Mouse (Mus musculus): ENCODE results near the gene Sema3d. TPM values are rescaled to one million over a fixed set of nuclear protein-coding genes. Genes with fewer than 3 reads are reported as not detected.

Gene Sema3d
- polyA plus RNA-seq, 1 experiment from 2014 or later = 12.4 TPM

DNA sequence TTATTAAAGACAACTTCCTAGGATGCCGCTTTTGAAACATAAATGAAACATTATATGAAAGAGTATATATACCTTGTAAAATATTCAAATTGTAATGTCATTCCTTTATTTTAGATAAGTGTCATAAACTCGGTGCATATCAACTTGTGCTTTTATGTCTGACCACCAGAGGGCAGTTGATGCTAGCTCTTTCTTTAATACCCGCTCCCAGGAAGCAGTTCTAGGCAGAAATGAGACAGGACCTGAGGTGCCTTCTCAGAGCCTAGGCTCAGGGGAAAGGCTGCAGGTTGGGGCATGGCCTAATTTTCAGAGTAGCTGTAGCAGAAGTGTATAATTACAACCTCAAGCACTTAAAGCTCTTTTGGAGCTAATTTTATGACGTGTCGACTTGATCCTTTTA, 179.0 kb downstream of the Sema3d start:
- Histone ChIP-seq H3K4me3 (ENCODE audit: low read depth, low read length) (no peak overlapping the region), H3K27ac (replicated peaks; ENCODE audit: low read depth, low read length) (no peak overlapping the region), H3K9ac (ENCODE audit: low read length) (no peak overlapping the region), H3K4me1 (ENCODE audit: control insufficient read depth, insufficient read depth, low read length) (0 out of 2 replicates have a peak, but pooled peaks cover 2% of the 10 kb centered on the region), H3K9me3 (ENCODE audit: control insufficient read depth, low read length) (no peaks in the 10 kb centered on the region), H3K36me3 (ENCODE audit: control insufficient read depth, insufficient read depth, low read length) (no peaks in the 10 kb centered on the region), H3K4me2 (ENCODE audit: low read depth, severe bottlenecking) (no peak overlapping the region), H3K27me3 (ENCODE audit: control insufficient read depth, insufficient read depth, low read length) (no peaks in the 10 kb centered on the region)
- peak; percentile 70; the same call in 1 of the 2 replicates for ATAC-seq (ENCODE audit: insufficient number of reproducible peaks, low FRiP score, low TSS enrichment, low read depth)
- DNase-seq (ENCODE audit: low spot score) = peak; percentile 69
- 28% methylated on average over 5 of the region's 5 CpGs for WGBS

DNA sequence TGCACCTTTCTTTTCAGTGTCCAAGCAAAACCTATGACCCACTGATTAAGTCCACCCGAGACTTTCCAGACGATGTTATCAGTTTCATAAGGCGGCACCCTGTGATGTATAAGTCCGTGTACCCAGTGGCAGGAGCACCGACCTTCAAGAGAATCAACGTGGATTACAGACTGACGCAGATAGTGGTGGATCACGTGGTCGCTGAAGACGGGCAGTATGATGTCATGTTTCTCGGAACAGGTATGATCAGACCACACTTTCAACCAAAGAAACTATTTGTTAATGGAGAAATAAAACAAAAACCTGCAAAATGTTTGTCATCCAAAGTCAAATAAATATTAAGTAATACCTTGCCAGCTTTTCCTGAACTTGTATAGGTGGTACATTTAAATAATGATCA, 179.9 kb downstream of the Sema3d start:
- Histone ChIP-seq H3K27ac (replicated peaks; ENCODE audit: low read depth, low read length) (no peak overlapping the region), H3K4me2 (ENCODE audit: low read depth, severe bottlenecking) (no peak overlapping the region), H3K4me3 (ENCODE audit: low read depth, low read length) (no peak overlapping the region), H3K9ac (ENCODE audit: low read length) (no peak overlapping the region), H3K36me3 (ENCODE audit: control insufficient read depth, insufficient read depth, low read length) (no peaks in the 10 kb centered on the region), H3K9me3 (ENCODE audit: control insufficient read depth, low read length) (no peaks in the 10 kb centered on the region), H3K4me1 (ENCODE audit: control insufficient read depth, insufficient read depth, low read length) (0 out of 2 replicates have a peak, but pooled peaks cover 2% of the 10 kb centered on the region), H3K27me3 (ENCODE audit: control insufficient read depth, insufficient read depth, low read length) (no peaks in the 10 kb centered on the region)
- 81% methylated on average over 11 of the region's 11 CpGs for WGBS
- ATAC-seq (ENCODE audit: insufficient number of reproducible peaks, low FRiP score, low TSS enrichment, low read depth) (no peak), DNase-seq (ENCODE audit: low spot score) (no peak)

DNA sequence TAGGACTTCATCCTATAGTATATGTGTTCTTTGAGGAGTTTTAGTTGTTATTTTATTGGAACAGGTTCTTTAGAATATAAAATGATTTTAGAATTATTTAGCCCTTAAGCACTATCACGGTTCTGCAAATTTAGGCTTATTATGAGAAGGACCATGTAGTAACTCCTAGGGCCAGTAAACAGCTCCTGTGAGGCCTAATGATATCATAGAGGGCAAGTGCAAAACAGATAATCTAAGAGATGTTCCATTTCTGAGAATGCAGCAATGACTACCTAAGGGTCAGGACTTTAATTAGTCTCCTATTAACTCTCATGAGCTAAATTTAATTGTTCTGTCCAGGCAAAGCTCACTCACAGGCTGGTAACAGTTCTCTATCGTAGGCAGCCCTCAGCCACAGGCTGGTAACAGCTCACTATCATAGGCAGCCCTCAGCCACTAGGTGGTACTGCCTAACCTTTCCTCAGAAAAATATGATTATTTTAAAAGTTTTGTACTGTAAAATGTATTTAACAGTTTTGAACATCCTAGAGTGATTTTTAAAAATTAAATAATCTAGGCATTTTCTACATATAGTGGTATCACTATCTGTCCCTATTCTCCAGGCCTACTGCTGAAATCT, 181.5 kb downstream of the Sema3d start:
- peak; percentile 42 for DNase-seq (ENCODE audit: low spot score)
- Histone ChIP-seq H3K4me1 (ENCODE audit: control insufficient read depth, insufficient read depth, low read length) (0 out of 2 replicates have a peak, but pooled peaks cover 2% of the 10 kb centered on the region), H3K27ac (replicated peaks; ENCODE audit: low read depth, low read length) (no peak overlapping the region), H3K4me3 (ENCODE audit: low read depth, low read length) (no peak overlapping the region), H3K9ac (ENCODE audit: low read length) (no peak overlapping the region), H3K4me2 (ENCODE audit: low read depth, severe bottlenecking) (no peak overlapping the region), H3K27me3 (ENCODE audit: control insufficient read depth, insufficient read depth, low read length) (no peaks in the 10 kb centered on the region), H3K36me3 (ENCODE audit: control insufficient read depth, insufficient read depth, low read length) (no peaks in the 10 kb centered on the region), H3K9me3 (ENCODE audit: control insufficient read depth, low read length) (no peaks in the 10 kb centered on the region)
- WGBS = 52% methylated on average over 2 of the region's 2 CpGs
- peak; percentile 71; the same call in 1 of the 2 replicates for ATAC-seq (ENCODE audit: insufficient number of reproducible peaks, low FRiP score, low TSS enrichment, low read depth)

DNA sequence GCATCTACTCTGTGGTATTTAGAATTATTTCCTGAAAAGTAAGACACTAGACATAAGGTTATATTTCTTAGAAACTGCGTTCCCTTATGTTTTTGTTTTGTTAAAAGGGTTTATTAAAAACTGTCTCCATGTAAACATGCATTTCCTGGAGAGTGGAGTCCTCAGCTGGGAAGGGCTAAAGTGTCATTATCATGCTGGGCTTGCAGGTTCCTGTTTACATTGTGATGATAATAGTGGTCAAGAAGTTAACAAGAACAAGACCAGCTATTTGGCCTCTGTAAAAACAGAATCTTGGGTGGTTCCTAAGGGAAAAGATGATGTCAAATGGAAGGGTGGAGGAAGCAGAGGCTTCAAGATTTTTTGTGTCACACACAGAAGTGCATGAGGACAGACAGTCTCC, 183.4 kb downstream of the Sema3d start:
- no peaks in the 10 kb centered on the region for H3K36me3 ChIP-seq (ENCODE audit: control insufficient read depth, insufficient read depth, low read length)
- WGBS = 76% methylated on average over 1 of the region's 1 CpGs
- no peak for ATAC-seq (ENCODE audit: insufficient number of reproducible peaks, low FRiP score, low TSS enrichment, low read depth)
- H3K9ac ChIP-seq (ENCODE audit: low read length) = no peak overlapping the region
- H3K27me3 ChIP-seq (ENCODE audit: control insufficient read depth, insufficient read depth, low read length) = no peaks in the 10 kb centered on the region
- H3K4me3 ChIP-seq (ENCODE audit: low read depth, low read length) = no peak overlapping the region
- no peaks in the 10 kb centered on the region for H3K9me3 ChIP-seq (ENCODE audit: control insufficient read depth, low read length)
- no peak overlapping the region for H3K27ac ChIP-seq (replicated peaks; ENCODE audit: low read depth, low read length)
- no peak overlapping the region for H3K4me2 ChIP-seq (ENCODE audit: low read depth, severe bottlenecking)
- H3K4me1 ChIP-seq (ENCODE audit: control insufficient read depth, insufficient read depth, low read length) = no peaks in the 10 kb centered on the region
- no peak for DNase-seq (ENCODE audit: low spot score)

DNA sequence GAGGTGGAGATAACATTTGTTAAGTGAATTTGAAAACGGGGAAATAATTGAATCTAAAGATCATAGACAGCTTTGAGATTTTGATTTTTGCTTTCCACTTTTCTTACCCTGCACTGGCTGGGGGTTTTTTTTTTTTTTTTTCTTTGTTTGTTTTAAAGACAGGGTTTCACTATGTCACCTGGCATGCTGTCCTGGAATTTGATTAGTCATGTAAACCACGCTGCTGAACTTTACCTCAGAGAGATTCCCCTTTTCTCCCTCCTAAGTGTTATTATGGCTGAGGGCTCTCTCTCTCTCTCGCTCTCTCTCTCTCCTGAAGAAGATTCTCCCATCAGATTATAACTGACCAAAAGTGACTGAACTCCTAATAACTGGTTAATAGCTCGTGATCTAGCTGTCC, 191.4 kb downstream of the Sema3d start:
- DNase-seq (ENCODE audit: low spot score) (no peak), ATAC-seq (ENCODE audit: insufficient number of reproducible peaks, low FRiP score, low TSS enrichment, low read depth) (no peak)
- no peaks in the 10 kb centered on the region for H3K9me3 ChIP-seq (ENCODE audit: control insufficient read depth, low read length)
- H3K4me1 ChIP-seq (ENCODE audit: control insufficient read depth, insufficient read depth, low read length) = no peaks in the 10 kb centered on the region
- WGBS = 77% methylated on average over 4 of the region's 4 CpGs
- no peak overlapping the region for H3K9ac ChIP-seq (ENCODE audit: low read length)
- H3K4me2 ChIP-seq (ENCODE audit: low read depth, severe bottlenecking) = no peak overlapping the region
- H3K27me3 ChIP-seq (ENCODE audit: control insufficient read depth, insufficient read depth, low read length) = no peaks in the 10 kb centered on the region
- H3K36me3 ChIP-seq (ENCODE audit: control insufficient read depth, insufficient read depth, low read length) = no peaks in the 10 kb centered on the region
- H3K27ac ChIP-seq (replicated peaks; ENCODE audit: low read depth, low read length) = no peak overlapping the region
- H3K4me3 ChIP-seq (ENCODE audit: low read depth, low read length) = no peak overlapping the region

DNA sequence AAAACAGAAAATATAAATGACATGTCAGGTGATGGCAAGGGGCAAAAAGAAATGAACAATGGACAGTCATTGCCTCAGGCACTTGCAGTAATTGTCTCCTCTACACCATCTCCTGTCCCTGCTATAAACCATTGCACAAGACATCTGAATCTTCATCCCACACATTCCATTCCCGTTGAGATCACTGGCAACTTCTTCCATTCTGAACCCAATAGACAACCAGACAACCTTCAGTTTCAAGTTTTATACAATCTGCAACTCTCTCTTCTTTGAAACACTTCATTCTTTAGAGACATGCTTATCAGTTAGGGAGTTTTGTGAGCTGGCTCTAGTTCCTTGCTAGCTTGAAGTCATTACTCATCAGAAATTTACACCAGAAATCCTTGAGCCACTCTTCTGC, 192.1 kb downstream of the Sema3d start:
- H3K4me1 ChIP-seq (ENCODE audit: control insufficient read depth, insufficient read depth, low read length) = no peaks in the 10 kb centered on the region
- WGBS = 66% methylated on average over 1 of the region's 1 CpGs
- no peak for ATAC-seq (ENCODE audit: insufficient number of reproducible peaks, low FRiP score, low TSS enrichment, low read depth)

DNA sequence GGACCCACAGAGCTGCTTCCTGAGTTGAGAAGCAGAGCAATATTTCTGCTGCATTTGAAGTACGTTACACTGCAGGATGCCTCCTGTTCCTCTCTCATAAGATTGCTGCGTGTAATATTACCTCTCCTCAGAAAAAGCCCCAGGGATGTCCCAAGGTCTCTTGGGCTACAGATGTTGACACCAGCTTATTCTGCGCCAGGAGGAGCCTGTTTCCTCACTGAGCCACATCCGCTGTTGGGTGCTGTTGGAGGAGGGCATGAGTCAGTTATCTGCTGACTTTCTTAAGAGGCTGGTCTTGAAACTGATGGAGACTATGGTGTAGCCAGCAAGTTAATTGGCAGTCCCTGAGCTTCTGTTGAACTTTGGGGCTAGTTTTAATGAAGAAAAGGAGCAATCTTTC, 196.6 kb downstream of the Sema3d start:
- ATAC-seq (ENCODE audit: insufficient number of reproducible peaks, low FRiP score, low TSS enrichment, low read depth) (no peak), DNase-seq (ENCODE audit: low spot score) (no peak)
- Histone ChIP-seq H3K27ac (replicated peaks; ENCODE audit: low read depth, low read length) (no peak overlapping the region), H3K36me3 (ENCODE audit: control insufficient read depth, insufficient read depth, low read length) (no peaks in the 10 kb centered on the region), H3K4me3 (ENCODE audit: low read depth, low read length) (no peak overlapping the region), H3K27me3 (ENCODE audit: control insufficient read depth, insufficient read depth, low read length) (no peaks in the 10 kb centered on the region), H3K4me1 (ENCODE audit: control insufficient read depth, insufficient read depth, low read length) (no peaks in the 10 kb centered on the region), H3K4me2 (ENCODE audit: low read depth, severe bottlenecking) (no peak overlapping the region), H3K9me3 (ENCODE audit: control insufficient read depth, low read length) (no peaks in the 10 kb centered on the region), H3K9ac (ENCODE audit: low read length) (no peak overlapping the region)
- WGBS = 58% methylated on average over 4 of the region's 4 CpGs

More for the DNA sequence above, 192.1 kb downstream of the Sema3d start:
- Histone ChIP-seq H3K4me3 (ENCODE audit: low read depth, low read length) (no peak overlapping the region), H3K36me3 (ENCODE audit: control insufficient read depth, insufficient read depth, low read length) (no peaks in the 10 kb centered on the region), H3K9me3 (ENCODE audit: control insufficient read depth, low read length) (no peaks in the 10 kb centered on the region), H3K9ac (ENCODE audit: low read length) (no peak overlapping the region), H3K27ac (replicated peaks; ENCODE audit: low read depth, low read length) (no peak overlapping the region), H3K27me3 (ENCODE audit: control insufficient read depth, insufficient read depth, low read length) (no peaks in the 10 kb centered on the region), H3K4me2 (ENCODE audit: low read depth, severe bottlenecking) (no peak overlapping the region)
- no peak for DNase-seq (ENCODE audit: low spot score)

DNA sequence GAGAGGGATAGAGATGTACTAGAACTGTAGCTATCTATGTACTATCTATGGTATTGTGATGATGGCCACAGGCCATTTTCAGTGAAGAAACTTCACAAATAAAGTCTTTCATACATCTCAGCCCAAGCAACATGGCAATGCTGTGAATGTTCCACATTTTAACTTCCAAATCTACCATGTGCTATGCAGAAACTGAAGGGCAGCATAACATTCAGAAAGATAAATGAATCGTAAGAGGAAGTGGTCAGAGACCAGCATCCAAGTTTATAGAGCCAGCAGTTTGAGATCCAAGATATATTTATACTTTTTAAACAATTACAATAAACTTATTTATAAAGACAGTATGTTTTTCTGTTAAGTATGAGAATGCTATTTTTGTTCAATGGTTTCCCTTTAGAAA, 199.4 kb downstream of the Sema3d start:
- no peaks in the 10 kb centered on the region for H3K9me3 ChIP-seq (ENCODE audit: control insufficient read depth, low read length)
- no peaks in the 10 kb centered on the region for H3K4me1 ChIP-seq (ENCODE audit: control insufficient read depth, insufficient read depth, low read length)
- H3K36me3 ChIP-seq (ENCODE audit: control insufficient read depth, insufficient read depth, low read length) = no peaks in the 10 kb centered on the region
- H3K9ac ChIP-seq (ENCODE audit: low read length) = no peak overlapping the region
- 89% methylated on average over 1 of the region's 1 CpGs for WGBS
- no peak for DNase-seq (ENCODE audit: low spot score)
- no peak overlapping the region for H3K4me2 ChIP-seq (ENCODE audit: low read depth, severe bottlenecking)
- no peak overlapping the region for H3K4me3 ChIP-seq (ENCODE audit: low read depth, low read length)
- ATAC-seq (ENCODE audit: insufficient number of reproducible peaks, low FRiP score, low TSS enrichment, low read depth) = no peak
- H3K27me3 ChIP-seq (ENCODE audit: control insufficient read depth, insufficient read depth, low read length) = no peaks in the 10 kb centered on the region
- H3K27ac ChIP-seq (replicated peaks; ENCODE audit: low read depth, low read length) = no peak overlapping the region

DNA sequence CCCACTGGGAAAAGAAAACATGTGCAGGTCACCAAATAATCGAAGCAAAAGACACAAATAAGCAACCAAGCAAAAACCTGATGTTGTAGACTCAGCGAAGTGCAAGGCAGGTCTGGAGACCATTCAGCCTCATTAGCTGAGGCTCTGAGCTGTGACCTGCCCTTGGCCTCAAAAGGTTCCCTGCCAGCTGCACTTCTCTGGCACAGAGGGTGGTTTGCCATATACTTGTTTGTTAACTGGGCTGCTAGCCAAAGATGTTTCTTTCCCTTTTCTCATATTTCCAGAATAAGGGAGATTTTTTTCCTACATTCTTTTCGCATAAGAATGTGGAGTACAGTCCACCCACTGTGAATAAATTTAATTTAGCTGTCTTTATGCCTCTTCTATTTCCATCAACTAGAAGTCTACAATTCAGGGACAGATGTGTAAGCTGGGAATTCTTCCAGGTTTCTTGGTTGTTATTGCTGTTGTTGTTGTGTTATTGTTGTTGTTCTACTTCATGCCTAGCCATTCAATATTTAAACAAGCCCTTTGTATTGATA, 200.2 kb downstream of the Sema3d start:
- ATAC-seq (ENCODE audit: insufficient number of reproducible peaks, low FRiP score, low TSS enrichment, low read depth) = no peak

More for the DNA sequence above, 200.2 kb downstream of the Sema3d start:
- H3K4me2 ChIP-seq (ENCODE audit: low read depth, severe bottlenecking) = no peak overlapping the region
- H3K4me1 ChIP-seq (ENCODE audit: control insufficient read depth, insufficient read depth, low read length) = no peaks in the 10 kb centered on the region
- H3K27me3 ChIP-seq (ENCODE audit: control insufficient read depth, insufficient read depth, low read length) = no peaks in the 10 kb centered on the region
- H3K4me3 ChIP-seq (ENCODE audit: low read depth, low read length) = no peak overlapping the region
- 53% methylated on average over 3 of the region's 3 CpGs for WGBS
- no peak overlapping the region for H3K9ac ChIP-seq (ENCODE audit: low read length)
- no peaks in the 10 kb centered on the region for H3K36me3 ChIP-seq (ENCODE audit: control insufficient read depth, insufficient read depth, low read length)
- H3K27ac ChIP-seq (replicated peaks; ENCODE audit: low read depth, low read length) = no peak overlapping the region
- DNase-seq (ENCODE audit: low spot score) = peak; percentile 39
- no peaks in the 10 kb centered on the region for H3K9me3 ChIP-seq (ENCODE audit: control insufficient read depth, low read length)
